Mouse (Mus musculus): ENCODE data around the gene Kcnk4.

- TF ChIP-seq CTCF (IDR thresholded peaks at IDR 0.05; ENCODE audit: low read depth), result no peak
- no peak for TF ChIP-seq EP300 (optimal IDR thresholded peaks at IDR 0.05)
These were observed 46.2 kb upstream of the Kcnk4 start, which contains the start of gene Fkbp2 for GRCm38 (mm10) chr19:6980381-6981093.

All from stomach, postnatal 0 days (tissue).